Mouse (Mus musculus) T-helper 17 cell (primary cell): Measurements from ENCODE around the gene Setd5.

Experiments used
- in situ Hi-C, 2 experiments: fragments of 300-600 bp; cut with MboI, MseI; formaldehyde crosslinking; loops; 1 replicate in 1 of 2; 2 replicates in 1 of 2; pipeline ENCODE4 v1.15.1; 2025; ENCODE audit warnings: high pct_unique_total_duplicates in 2 of 2

Gene Setd5

DNA sequence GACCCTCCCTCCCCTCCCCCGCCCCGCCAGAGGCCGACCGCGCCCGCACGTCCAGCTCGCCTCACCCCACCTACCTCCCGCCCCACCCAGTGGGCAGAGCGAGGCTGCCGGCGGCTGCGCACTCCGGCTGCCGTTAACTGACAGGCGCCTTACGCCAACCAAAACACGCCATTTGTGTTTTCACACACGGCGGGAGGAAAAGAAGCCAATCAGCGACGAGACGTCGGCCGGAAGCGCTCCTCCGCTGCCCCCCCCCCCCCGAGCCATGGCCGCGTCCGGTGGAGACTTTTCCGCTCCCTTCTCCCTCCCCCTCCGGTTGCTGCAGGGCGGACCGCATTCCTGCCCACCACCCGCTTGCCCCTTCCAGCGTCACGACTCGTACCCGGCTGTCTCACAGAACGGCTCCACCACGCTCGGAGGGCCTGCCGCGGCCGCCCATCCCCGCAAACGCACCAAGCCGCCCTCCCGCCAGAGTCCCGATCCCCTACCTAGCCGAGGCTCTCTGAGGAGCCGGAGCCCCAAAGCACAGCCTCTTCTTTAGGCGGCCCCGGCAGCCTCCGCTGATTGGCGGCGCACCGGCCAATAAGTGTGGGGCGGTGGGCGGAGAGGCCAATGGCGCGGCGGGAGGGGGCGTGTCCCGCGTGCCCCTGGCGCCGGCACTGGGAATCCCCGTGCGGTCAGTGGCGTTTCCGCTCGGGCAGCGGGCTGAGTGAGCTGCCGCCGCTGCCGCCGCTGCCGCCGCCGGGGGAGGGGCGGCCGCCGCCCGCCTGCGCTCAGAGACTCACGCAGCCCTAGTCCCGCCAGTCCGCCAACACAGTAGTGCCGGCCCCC lies at the start of gene Setd5:
Setd5 (plus strand) TSS at position 680 of the 831 bp plus-strand sequence.
- in situ Hi-C loops, result no loop called here

DNA sequence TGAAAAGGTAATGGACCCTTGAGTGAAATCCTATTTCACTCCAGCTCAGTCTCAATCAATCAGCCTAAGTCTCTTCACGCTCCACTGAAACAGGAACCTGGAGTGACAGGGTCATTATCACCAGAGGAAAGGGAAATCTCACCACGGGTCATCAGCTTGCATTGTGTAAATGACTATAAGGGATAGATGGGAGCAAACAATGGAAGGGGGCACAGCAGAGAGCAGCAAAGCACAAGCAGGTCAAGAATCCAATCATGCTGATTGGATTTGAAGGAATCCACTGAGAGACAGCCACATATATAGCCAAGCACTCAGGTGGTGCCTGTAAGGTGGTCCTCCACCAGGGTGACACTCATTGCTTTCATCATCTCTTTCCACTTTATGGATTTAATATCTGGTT lies 49.7 kb upstream of the Setd5 start:
- in situ Hi-C loops, result no loop called here

DNA sequence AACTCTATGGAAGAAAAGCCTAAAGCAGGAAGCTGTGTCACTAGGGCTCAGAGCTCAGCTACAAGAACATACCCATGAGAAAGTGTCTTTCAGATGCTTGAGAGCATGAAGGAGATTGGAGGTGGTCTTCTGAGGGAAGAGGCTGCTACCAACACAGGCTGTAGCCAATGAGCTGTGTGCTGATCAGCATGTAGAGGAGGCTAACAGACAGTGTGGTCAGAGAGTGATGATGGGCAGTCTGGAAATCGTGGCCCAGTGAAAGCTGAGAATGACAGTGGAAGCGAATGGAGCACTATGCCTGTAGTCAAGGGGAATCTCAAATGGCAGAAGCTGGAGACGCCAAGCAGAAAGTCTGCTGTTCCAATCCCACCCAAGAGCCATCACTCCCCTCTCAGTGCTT lies 48.2 kb upstream of the Setd5 start:
- in situ Hi-C loops, result no loop called here

DNA sequence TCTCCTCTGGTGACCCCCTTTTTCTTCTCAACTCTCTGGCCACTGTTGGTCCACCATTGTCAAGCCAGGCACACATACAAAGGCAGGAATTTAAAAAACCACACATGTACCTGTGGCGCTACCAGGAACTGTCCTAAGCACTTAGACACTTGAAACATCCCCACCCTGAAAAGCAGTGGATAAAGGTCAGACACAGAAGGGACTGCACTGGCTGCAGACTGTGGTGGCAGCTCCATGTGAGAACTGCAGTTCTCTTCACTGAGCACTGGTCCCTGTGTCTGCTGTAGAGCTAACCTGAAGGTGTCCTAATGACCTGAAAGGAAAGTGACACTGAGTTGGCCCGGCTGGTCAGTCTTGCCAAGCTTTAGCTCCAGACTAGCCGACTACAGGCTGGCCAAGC lies 46.6 kb upstream of the Setd5 start:
- in situ Hi-C loops, result no loop called here

GRCm38 (mm10) chr6:113030970-113031660 lies 46.0 kb upstream of the Setd5 start:
- in situ Hi-C loops, result no loop called here

DNA sequence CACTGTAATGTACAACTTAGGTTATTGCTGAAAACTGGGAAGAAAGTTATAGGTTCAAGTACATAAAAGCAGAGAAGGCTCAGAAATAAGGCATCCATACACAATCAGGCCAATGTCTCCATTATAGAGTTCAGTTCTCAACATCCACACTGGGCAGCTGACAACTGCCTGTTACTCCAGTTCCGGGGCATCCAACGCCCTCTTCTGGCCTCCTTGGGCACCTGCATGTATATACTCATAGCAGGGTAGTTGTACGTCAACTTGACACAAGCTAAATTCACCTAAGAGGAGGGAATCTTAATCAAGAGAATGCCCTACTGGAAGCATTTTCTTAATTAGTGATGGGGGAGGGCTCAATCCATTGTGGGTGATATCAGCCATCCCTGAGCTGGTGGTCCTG lies 45.0 kb upstream of the Setd5 start:
- in situ Hi-C loops, result no loop called here

DNA sequence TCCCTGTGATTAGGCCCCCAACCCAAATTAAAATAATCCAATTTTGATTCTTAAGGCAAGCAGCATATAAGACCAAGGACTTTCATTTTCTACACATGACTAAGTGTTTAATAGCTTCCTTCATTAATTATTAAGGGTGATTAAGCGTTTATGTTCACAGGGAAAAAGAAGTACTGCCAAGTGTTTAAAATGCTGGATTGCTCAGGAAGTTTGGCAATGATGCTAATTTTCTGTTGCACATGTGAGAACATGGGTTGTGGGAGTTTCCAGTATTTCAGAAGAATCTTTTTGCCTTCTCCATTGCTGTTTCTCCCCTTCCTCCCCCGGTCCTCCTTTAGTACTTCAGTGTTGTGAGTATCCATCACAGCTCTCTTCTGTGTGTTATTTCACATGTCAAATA lies 44.0 kb upstream of the Setd5 start:
- in situ Hi-C loops, result no loop called here

DNA sequence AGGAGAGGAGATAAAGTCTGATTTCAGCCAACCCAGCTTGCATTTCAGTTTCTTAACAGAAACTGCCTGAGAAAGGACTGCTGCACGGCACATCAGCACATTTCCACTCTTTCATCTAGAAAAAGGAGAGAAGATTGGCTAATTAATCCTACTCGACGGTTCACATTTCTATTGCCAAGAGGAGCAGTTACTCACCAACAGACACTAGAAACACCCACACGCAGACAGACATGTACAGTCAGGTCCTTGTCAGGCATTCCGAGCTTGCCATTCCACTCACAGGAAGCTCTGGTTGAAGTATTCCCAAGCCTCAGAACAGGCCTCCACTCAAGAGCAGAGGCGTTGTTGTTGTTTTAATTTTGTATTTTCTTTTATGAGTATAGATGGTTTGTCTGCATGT lies 42.7 kb upstream of the Setd5 start:
- in situ Hi-C loops, result no loop called here

GRCm38 (mm10) chr6:113036463-113037175 lies 40.5 kb upstream of the Setd5 start:
- in situ Hi-C loops, result no loop called here

DNA sequence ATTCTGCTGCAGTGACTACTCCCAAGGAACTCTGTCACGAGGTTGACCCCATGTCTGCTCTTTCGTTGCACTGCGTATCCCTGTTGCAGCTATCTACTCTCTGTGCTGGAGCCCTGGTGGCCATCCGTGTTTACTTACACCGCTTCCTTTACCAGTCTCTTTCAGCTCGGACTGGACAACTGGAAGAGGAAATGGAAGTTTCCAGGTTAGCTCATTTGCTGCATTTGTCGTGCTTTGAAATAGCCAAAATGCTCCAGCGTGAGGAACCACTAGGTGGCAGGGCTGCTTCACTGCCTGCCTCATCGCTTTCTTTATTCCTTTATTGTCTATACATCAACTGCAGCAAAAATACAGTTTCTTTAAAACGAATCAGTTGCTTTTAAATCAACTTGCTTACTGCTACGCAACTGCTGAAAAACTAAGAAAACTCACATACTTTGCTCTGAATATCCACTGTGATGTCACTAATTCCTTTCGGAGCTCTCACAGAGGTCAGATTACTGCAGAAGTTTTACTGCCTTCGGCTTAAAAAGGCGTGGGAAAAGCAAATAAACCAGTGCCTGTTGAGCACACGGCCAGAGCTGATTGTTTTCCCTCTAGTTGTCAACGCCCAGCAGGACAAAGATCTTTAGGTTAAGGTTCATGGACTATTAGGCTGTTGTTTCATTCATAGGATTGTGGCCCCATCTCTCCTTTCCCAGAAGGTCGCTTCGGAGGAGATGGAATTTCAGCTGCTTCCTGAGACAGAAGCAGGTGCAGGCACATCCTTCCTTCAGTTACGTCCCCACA lies 39.0 kb upstream of the Setd5 start:
- in situ Hi-C loops, result no loop called here

DNA sequence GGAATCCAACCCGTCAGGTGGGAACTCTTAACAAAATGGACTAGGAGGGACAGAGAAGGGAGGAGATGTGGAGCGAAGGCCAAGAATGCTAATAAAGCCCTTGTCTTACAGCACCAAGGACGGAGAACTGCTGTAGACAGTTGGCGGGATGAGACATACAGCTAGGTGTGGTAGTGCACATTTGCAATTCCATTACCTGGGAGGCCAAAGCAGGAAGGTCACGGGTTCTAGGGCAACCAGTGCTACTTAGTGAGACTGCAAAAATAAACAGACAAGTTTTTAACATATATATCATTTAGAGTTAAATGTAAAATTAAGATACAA lies 38.5 kb upstream of the Setd5 start:
- in situ Hi-C loops, result no loop called here

DNA sequence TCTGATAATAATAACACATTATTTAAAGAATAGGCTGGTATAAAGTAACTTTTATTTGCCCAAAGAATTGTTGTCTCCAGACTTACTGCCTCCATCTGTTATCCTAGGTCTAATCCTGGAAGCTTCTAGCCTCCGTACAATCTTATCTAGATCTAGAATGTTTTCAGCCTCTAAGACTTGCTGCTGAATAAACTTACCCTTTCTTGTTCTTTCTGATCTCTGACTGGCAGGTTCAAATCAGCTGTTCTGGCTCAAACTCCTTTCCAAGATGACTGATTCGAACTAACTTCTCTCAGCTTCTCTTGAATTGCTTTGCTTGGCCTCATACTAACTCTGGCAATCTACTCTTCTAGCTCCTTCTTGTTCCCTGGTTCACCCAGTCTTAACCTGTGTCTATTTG lies 36.8 kb upstream of the Setd5 start:
- in situ Hi-C loops, result loop anchor here (5.0 to 10.0 kb wide), 4 partner anchors 197 to 354 kb away; partner anchors contain the start of genes Brpf1 (in 1 of the 2) and Mtmr14 (in 1 of the 2)

DNA sequence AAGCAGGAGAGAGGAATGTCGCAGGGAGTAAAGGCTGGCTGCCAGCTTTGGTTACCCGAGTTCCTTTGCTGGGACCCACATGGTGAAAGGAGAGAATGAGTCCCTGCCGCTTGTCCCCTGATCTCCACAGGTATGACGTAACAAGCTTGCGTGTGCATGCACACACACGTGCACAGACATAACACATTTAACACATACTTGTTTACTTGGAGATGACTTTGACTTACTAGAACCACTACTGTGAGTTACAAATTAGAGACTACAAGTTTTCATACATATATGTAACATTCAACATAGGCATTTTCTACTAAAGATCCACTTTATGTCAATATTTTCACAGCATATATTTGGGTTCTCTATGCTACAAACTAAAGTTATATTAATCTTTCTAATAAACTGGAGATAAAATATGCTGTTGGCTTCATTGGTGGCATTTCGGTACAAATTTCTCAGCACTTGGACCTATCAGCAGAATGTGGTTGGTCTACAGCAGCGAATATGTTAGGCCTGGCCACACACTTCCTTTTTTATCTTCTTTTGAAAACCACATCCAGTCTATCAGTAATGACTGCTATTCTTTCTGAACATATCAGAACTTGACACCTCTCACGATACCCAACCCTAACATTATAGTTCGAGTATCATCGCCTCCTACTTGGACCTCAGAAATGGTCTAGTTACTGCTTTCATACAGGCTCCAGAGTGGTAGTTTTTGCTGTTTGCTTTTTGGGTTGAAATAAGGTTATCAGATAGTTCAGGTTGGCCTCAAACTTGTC lies 35.8 kb upstream of the Setd5 start:
- in situ Hi-C loops, result loop anchor here (5.0 to 10.0 kb wide), 4 partner anchors 196 to 353 kb away; partner anchors contain the start of genes Brpf1 (in 1 of the 2) and Mtmr14 (in 1 of the 2)

DNA sequence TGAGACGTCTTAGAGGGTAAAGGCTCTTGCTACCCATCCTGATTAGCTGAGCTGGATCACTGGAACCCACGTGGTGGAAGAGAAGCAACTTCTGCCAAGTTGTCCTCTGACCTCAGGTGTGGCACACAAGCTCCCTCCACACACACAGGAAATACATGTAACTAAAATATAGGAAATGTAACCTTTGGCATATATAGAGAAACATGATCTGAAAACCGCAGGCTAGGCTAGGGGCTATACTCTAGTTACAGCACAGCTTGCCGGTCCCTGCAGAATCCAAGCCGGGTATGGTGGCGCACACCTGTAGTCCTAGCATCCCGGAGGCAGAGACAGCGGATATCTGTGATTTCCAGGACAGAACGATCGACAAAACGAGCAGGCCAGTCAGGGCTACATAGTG lies 31.6 kb upstream of the Setd5 start:
- in situ Hi-C loops, result loop anchor here in 1 of 2 experiments (10.0 kb wide), 2 partner anchors 259 to 349 kb away; partner anchors contain the start of gene Brpf1

GRCm38 (mm10) chr6:113046041-113046975 lies 30.9 kb upstream of the Setd5 start, which contains the start of gene Thumpd3:
Thumpd3 (plus strand) TSS chr6:113046225.
- in situ Hi-C loops, result loop anchor here in 1 of 2 experiments (10.0 kb wide), 2 partner anchors 258 to 348 kb away; partner anchors contain the start of gene Brpf1

DNA sequence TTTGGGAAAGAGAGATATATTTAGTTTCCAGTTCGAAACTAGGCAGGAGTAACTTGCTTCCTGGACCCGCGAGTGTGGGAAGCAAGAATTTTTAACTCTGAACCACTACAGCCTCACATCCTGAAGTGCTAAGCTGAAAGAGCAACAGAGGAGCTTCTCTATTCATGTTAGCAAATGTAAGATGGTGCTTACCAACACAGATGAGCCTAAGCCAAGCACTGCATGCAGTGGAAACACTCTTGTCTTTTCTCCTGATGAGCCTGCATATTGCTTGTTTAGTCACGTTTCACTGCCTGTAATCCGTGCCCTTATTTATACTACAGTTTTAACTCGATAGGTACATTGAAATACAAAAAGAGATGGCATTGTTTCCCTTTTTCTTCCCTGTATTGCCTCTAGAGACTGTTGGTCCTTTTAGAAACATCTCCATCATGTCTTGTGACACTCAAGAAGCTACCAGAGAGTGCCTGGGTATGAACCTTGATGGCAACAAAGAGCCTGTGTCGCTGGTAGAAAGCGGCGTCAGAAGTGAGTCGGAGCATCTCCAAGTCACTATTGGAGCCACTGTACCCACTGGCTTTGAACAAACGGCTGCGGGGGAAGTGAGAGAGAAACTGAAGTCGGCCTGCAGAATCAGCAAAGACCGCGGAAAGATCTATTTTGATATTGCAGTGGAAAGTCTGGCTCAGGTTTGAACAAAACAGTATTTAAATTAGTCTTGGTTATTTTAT lies 30.0 kb upstream of the Setd5 start:
- in situ Hi-C loops, result loop anchor here in 1 of 2 experiments (10.0 kb wide), 2 partner anchors 258 to 348 kb away; partner anchors contain the start of gene Brpf1

GRCm38 (mm10) chr6:113048371-113048770 lies 28.8 kb upstream of the Setd5 start:
- in situ Hi-C loops, result loop anchor here in 1 of 2 experiments (10.0 kb wide), 2 partner anchors 256 to 346 kb away; partner anchors contain the start of gene Brpf1

- in situ Hi-C loops, result loop anchor here in 1 of 2 experiments (10.0 kb wide), 2 partner anchors 256 to 346 kb away; partner anchors contain the start of gene Brpf1
Measured at GRCm38 (mm10) chr6:113049159-113049558, 28.0 kb upstream of the Setd5 start.
